Mouse (Mus musculus): ENCODE data around the gene Mtss1l.

Mtss1l gene

GRCm38 (mm10) chr8:110720685-110721598 is at the start of gene Mtss1l:
TSS of gene Mtss1l (plus strand) at chr8:110721476.
- peak; percentile 85 to 87 for DNase-seq

GRCm38 (mm10) chr8:110672133-110672532 is 49.1 kb upstream of the Mtss1l start:
- peak; percentile 37 to 43 for DNase-seq

- DNase-seq, result peak in 1 of 2 experiments; percentile 17
Measured at GRCm38 (mm10) chr8:110673168-110673567, 48.1 kb upstream of the Mtss1l start.

- DNase-seq, result peak in 1 of 2 experiments; percentile 58
Measured at GRCm38 (mm10) chr8:110674589-110674988, 46.7 kb upstream of the Mtss1l start.

GRCm38 (mm10) chr8:110676702-110677101 is 44.6 kb upstream of the Mtss1l start:
- no peak for DNase-seq

GRCm38 (mm10) chr8:110677174-110677660 is 44.1 kb upstream of the Mtss1l start:
- no peak for DNase-seq

GRCm38 (mm10) chr8:110678989-110679388 is 42.3 kb upstream of the Mtss1l start:
- no peak for DNase-seq

GRCm38 (mm10) chr8:110687726-110688125 is 33.5 kb upstream of the Mtss1l start:
- DNase-seq, result peak; percentile 68 to 72

- DNase-seq, result no peak
Measured at GRCm38 (mm10) chr8:110689961-110690360, 31.3 kb upstream of the Mtss1l start.

- peak in 1 of 2 experiments; percentile 14 for DNase-seq
Measured at GRCm38 (mm10) chr8:110694226-110694625, 27.1 kb upstream of the Mtss1l start.

- peak in 1 of 2 experiments; percentile 27 for DNase-seq
Measured at GRCm38 (mm10) chr8:110694826-110695225, 26.4 kb upstream of the Mtss1l start.

- DNase-seq, result peak; percentile 49 to 57
Measured at GRCm38 (mm10) chr8:110695431-110695830, 25.8 kb upstream of the Mtss1l start.

GRCm38 (mm10) chr8:110696051-110696450 is 25.2 kb upstream of the Mtss1l start:
- peak in 1 of 2 experiments; percentile 6 for DNase-seq

- no peak for DNase-seq
Measured at GRCm38 (mm10) chr8:110697571-110697970, 23.7 kb upstream of the Mtss1l start.

- no peak for DNase-seq
Measured at GRCm38 (mm10) chr8:110698098-110698497, 23.2 kb upstream of the Mtss1l start.

GRCm38 (mm10) chr8:110699501-110699900 is 21.8 kb upstream of the Mtss1l start:
- DNase-seq, result no peak

- DNase-seq, result no peak
Measured at GRCm38 (mm10) chr8:110700561-110700960, 20.7 kb upstream of the Mtss1l start.

- DNase-seq, result no peak
Measured at GRCm38 (mm10) chr8:110702636-110703459, 18.4 kb upstream of the Mtss1l start.

GRCm38 (mm10) chr8:110703460-110704061 is 17.7 kb upstream of the Mtss1l start:
- no peak for DNase-seq

- no peak for DNase-seq
Measured at GRCm38 (mm10) chr8:110704103-110704502, 17.2 kb upstream of the Mtss1l start.

- peak; percentile 80 to 88 for DNase-seq
Measured at GRCm38 (mm10) chr8:110705391-110706287, 15.6 kb upstream of the Mtss1l start.
